Mouse (Mus musculus): ENCODE results near the gene Exoc4.
A peak's percentile ranks its signal among the peaks of the same experiment; 100 is the strongest.

The Exoc4 gene

DNA sequence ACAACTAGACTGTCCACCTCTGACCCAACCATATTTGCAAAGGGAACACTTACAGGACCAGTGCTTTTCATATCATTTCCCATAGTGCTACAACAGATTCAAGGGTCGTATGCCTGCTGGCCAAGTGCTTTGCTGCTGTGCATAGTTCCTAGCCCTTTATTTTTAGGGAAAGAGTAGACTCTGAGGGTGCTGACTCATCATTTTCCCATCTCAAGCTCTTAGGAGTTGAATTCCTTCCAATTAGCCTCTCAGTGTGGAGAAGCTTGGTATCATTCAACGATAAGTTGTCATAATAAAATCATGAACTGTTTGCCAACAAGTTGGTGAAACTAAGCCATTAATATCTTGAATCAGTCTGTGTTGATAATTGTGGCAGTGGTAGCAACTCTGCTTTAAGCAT, 388.3 kb downstream of the Exoc4 start:
- DNase-seq (ENCODE audit: low spot score): no peak

- peak; percentile 63 for DNase-seq (ENCODE audit: low spot score)
Observed at GRCm38 (mm10) chr6:33681778-33682640, 433.1 kb downstream of the Exoc4 start.

DNA sequence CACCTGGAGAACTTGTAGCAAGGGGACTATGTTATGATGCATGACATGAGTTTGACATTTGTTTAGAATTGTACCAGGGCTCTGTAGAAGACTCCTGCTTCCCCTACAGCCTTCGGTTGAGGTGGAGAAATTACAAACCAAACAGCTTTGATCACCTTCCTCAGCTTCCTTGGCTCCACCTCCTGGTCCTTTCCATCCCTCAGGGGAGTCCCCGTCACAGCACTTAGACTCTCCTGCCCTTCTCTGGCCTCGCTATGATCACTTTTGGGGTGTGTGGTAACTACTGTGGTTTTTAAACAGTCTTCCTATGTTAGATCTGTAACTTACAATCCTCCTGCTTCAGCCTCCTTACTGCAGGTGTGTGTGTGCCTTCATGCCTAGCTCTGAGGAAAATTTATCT, 434.6 kb downstream of the Exoc4 start:
- no peak for DNase-seq (ENCODE audit: low spot score)

- no peak for DNase-seq (ENCODE audit: low spot score)
Observed at GRCm38 (mm10) chr6:33685321-33685720, 436.4 kb downstream of the Exoc4 start.

GRCm38 (mm10) chr6:33690601-33691000, 441.7 kb downstream of the Exoc4 start:
- no peak for DNase-seq (ENCODE audit: low spot score)

GRCm38 (mm10) chr6:33696976-33697375, 448.1 kb downstream of the Exoc4 start:
- DNase-seq (ENCODE audit: low spot score): no peak

DNA sequence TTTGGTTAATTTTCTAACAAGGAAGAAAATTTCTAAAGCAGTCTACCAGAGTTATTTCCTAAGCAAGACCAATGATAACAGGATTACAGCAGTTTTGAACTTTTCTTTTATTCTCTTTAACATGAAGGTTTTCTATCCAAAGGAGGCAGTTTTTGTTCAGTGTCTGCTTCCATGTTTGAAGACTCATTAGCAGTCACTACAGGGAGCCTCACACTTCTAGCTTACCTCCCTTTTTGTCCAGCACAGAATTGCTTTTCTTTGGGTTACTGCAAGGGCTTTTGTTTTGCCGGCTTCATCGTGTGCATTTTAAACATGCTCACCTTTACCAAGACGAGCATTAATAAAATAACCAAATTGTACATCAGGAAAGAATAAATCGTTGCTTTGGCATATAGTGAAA, 460.0 kb downstream of the Exoc4 start:
- no peak for DNase-seq (ENCODE audit: low spot score)

DNA sequence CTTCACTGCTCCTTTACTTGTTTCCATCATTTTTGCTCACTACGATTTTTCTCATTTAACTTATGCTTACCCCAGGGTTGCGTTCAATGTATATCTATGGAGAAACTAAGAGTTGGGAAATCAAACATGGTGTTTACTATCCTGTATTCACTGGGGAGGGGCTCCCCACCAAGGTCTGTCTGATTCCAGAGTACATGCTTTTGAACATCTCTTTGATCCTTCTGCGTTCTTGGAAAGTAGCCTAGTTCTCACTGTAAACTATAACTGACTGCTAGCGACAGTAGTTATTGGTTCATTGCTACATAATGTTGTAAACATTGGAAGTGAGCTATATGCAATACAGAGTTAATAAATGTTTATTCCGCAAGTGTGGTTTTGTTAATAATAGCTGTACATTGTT, 460.5 kb downstream of the Exoc4 start:
- no peak for DNase-seq (ENCODE audit: low spot score)

DNA sequence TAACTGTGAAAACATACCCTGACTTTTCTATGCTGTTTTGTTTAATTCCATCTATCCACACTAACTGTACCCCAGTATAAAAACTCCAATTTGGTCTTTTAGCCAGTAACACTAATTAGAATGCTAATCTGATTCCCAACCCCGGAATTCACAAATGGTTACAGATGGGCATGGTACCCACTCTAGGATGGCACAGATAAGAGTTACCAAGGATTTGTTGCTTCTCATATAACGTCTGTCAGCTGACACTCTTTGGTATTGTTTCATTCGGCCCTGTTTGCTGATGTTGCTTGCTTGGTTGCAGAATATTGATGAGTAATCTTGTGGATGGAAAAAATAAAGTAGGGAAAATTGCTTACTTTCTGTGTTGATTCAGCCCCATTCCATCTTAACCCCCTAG, 462.9 kb downstream of the Exoc4 start:
- DNase-seq (ENCODE audit: low spot score): no peak

- DNase-seq (ENCODE audit: low spot score): no peak
Observed at GRCm38 (mm10) chr6:33712540-33713118, 463.7 kb downstream of the Exoc4 start.

DNA sequence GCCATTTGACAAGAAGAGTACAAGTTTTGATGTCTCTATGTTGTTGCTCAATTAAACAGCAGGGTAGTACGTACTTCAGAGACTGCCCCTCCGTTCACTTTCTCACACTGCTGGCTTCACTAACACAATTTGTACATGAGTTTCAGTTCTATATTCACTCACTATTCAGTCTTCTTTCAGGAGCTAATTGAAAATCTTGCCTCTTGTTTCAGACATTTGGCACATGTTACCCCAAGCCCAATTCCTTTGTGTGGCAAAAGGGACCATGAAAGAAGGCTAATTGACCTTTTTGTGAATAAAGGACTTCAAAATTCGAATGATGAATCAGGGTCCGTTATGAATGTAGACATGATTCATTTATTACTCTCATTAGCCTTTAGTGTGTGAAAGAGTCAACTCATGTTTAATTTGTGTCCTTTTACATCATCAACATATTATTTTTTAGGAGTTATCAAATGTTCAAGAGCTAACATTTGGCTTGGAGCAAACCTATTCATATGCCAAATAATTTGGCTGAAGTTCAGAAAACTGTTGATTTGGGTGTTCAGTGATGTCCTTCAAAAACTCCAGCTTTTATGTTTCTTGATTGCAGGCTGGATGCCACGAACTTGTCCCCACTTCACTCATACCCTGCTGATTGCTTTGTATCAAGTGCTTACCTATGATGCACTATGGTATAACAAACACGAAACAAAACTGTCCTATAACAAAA, 467.5 kb downstream of the Exoc4 start:
- no peak for DNase-seq (ENCODE audit: low spot score)

DNA sequence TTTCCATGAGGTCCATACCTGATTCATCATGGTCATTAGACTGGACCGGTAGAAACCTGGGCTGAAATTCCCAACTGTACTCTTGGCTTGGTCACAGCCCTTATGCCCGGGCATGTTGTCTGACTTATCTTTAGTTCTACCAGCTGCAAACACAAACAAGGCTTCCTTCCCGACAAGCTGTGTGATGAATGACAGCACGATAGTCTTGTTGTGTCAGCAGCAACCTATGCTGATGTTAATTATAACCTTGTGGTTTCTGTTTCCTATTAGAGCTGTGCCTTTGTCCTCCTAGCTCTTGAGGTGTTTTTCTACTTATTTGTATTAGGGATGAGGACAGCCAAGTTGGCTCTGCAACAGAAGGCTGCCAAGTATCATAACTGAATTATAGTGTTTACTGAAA, 472.3 kb downstream of the Exoc4 start:
- no peak for DNase-seq (ENCODE audit: low spot score)

- DNase-seq (ENCODE audit: low spot score): no peak
Observed at GRCm38 (mm10) chr6:33722811-33723210, 473.9 kb downstream of the Exoc4 start.

GRCm38 (mm10) chr6:33724596-33724995, 475.7 kb downstream of the Exoc4 start:
- DNase-seq (ENCODE audit: low spot score): peak; percentile 20

- DNase-seq (ENCODE audit: low spot score): no peak
Observed at GRCm38 (mm10) chr6:33727271-33727670, 478.4 kb downstream of the Exoc4 start.

DNA sequence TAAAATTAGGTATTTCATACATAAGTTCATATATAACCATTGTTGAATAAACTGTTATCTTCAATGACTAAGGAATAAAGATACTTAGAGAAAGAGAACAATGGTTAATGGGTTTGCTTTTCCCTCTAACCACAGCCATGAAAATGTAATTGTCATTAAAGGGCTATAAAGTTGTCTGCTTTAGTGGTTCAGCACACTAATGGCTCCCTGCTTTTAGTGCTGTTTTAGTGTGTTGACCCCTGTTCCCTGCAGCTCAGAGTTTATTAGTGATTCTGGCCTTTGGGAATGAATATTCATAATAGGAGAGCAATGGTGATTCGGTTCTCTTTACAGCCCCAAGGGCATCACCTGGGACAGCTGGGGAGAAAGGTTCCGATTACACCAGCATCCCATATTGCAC, 483.3 kb downstream of the Exoc4 start:
- DNase-seq (ENCODE audit: low spot score): no peak

DNA sequence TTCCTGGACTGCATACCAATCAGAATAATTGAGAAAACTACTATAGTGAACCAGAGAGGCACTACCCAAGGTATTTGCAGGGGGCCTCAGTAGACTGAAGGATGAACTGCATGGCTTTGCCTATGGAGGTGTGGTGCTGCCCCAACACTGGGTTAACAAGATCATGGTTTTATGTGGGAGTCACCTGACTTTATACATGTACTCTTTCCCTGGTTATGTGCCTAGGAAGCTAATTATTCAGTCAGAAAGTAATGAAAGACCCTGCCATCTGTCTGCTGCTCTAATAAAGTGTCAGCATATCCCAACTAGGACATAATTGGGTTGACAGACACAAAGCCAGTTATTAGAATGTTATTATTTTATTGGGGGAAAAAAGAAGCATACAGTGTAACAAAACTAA, 484.7 kb downstream of the Exoc4 start:
- DNase-seq (ENCODE audit: low spot score): no peak

DNA sequence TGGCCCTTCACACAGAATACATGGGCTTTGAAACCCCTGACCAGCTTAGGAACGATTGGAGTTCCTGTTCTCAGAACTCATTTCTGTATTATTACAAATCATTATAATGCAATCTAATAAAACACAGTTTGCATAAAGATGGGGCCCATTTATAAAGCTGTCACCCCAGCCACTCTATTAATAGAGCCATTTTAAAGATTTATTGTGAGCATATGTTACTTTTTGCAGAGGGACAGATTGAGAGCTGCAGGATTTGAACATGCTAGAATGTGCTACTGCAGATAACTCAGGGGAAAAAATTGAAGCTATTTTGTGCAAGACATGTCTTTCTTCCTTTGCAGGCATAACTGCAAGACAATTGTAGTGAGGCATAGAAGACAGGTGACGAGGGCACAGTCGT, 485.1 kb downstream of the Exoc4 start:
- no peak for DNase-seq (ENCODE audit: low spot score)

DNA sequence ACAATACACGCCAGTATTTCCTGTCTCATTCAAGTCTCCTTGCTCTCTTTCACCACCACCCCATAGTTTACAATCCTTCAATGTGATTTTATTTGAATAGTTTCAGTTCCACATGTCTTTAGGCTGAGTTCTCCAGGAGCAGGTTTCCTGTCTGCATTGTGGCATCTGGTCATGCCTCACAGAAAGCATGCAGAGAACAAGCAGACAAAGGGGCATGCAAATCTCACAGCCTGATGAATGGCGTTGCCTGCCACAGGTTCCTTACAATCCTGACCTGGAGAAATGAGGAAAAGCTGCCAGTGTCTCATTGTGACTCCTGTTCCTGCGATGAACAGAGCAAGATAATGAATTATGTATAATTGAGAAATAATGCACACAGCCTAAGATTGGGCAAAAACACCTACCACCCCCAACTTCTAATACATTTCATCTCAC, 490.0 kb downstream of the Exoc4 start:
- DNase-seq (ENCODE audit: low spot score): no peak

GRCm38 (mm10) chr6:33739304-33739703, 490.4 kb downstream of the Exoc4 start:
- no peak for DNase-seq (ENCODE audit: low spot score)

- DNase-seq (ENCODE audit: low spot score): no peak
Observed at GRCm38 (mm10) chr6:33755976-33756375, 507.1 kb downstream of the Exoc4 start.

GRCm38 (mm10) chr6:33761557-33761956, 512.7 kb downstream of the Exoc4 start:
- peak; percentile 35 for DNase-seq (ENCODE audit: low spot score)

DNA sequence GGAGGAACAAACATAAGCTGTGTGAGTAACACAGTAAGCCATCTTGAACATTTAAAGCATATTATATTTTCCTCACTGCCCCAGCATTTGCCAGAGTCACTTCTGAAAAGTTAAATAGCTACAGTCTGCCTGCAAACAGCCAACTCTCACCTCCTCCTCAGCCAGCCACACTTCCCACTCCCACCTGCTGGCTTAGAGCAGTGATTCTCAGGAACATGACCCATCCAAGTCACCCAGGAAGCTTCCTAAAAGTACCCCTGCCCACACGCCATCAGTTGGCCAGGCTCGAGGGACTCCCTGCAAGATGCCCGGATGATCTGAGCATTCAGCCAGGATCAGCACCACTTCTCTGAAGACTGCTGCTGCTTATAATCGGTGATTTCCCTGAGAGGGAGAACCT, 514.4 kb downstream of the Exoc4 start:
- peak; percentile 64 for DNase-seq (ENCODE audit: low spot score)
